Mouse (Mus musculus) small intestine, adult 2 months (tissue): ENCODE measurements around the gene Dnah11.

Source experiments
- CTCF ChIP-seq: fragments of 200-500 bp; IDR thresholded peaks from 2 replicates; pipeline ENCODE4 v1.5.1; 2012; ENCODE audit warnings: low read depth, mild to moderate bottlenecking, control low read depth, inconsistent platforms, low read length, moderate library complexity, mixed read lengths; ENCODE audit not compliant: insufficient replicate concordance, insufficient read length; ENCODE audit errors: extremely low read depth
- POLR2A ChIP-seq: fragments of 200-500 bp; IDR thresholded peaks from 2 replicates; pipeline ENCODE4 v1.6.1; 2012; ENCODE audit warnings: low read depth, mild to moderate bottlenecking, control low read depth, inconsistent platforms, low read length, moderate library complexity

GRCm38 (mm10) chr12:118025771-118026170 is 173.1 kb downstream of the Dnah11 start:
- TF ChIP-seq POLR2A = no peak
- TF ChIP-seq CTCF = no peak
